7 mouse cellular contexts compared by ENCODE assay signal in the genomic region with DNA sequence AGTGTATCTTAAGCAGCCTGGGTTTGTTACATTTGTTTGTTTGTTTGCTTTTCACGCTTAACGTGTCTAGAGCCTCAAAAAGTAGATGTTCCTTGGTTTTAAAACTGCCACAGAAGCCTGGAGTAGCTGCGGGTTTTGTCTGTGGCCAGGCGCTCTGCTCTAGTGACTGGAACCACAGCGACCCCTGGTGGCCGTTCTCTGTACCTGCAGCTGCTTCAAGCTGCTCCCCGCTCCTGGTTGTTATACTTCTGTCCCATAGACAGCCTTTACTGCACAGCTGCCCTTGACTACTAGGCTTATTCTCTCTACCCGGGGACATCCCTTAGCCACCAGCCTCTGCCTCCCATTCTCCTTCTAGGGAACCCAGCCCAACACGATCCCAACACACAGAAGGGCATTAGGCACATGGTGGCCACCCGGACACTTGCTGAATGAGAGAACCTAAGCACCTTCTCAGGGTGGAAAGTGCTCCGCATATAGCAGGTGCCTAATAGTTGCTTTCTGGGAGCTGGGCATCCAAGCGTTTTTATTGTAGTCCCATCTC.
DNase-seq lines count a peak whose midpoint lies in the region; TF ChIP-seq lines count a peak whose summit lies in the region.

No protein-coding gene starts in this region.

- H3K27me3 ChIP-seq in MEL (ENCODE audit: control insufficient read depth in 1 of 2, insufficient read depth in 2 of 2, low read length in 2 of 2), result no peaks in the 10 kb centered on the region

- H3K9me3 ChIP-seq in MEL (replicated peaks; ENCODE audit: insufficient read depth, low read length), result no peaks in the 10 kb centered on the region

- peaks cover 2 to 19% of the 10 kb centered on the region in 2 experiments for H3K4me1 ChIP-seq in MEL (ENCODE audit: control insufficient read depth in 1 of 2, insufficient read depth in 2 of 2, low read length in 2 of 2)

- DNase-seq in CD4-positive helper T cell, adult 2 months (ENCODE audit: low read depth, low spot score), result peak; percentile 77
- peak; percentile 89 for DNase-seq in MEL (ENCODE audit: low read depth, low spot score)
- DNase-seq in cerebellum, adult 9-11 months, result peak; percentile 67
- DNase-seq in gastrocnemius, postnatal 14 days, result peak; percentile 71
- DNase-seq in kidney, postnatal 36 days, result peak; percentile 58 to 82
- DNase-seq in lung, postnatal 14 days, result peak; percentile 82
- peak; percentile 54 for DNase-seq in right cerebral cortex, postnatal 25 days

- TF ChIP-seq POLR2A in MEL (IDR thresholded peaks at IDR 0.05; ENCODE audit: control insufficient read depth in 1 of 2, insufficient read depth in 1 of 2, low read depth in 1 of 2, low read length in 2 of 2, poor library complexity in 1 of 2), result no peak

- peaks cover 0 to 5% of the 10 kb centered on the region in 2 experiments; a peak in 2 of 4 replicates for H3K36me3 ChIP-seq in MEL (ENCODE audit: control insufficient read depth in 1 of 2, insufficient read depth in 2 of 2, low read length in 2 of 2)

- H3K9ac ChIP-seq in MEL (ENCODE audit: control insufficient read depth, low read depth, low read length, poor library complexity, severe bottlenecking), result no peak overlapping the region

- TF ChIP-seq CTCF in MEL (IDR thresholded peaks at IDR 0.05 in 2 of 3, conservative IDR thresholded peaks at IDR 0.05 in 1 of 3; ENCODE audit: control insufficient read depth in 1 of 3, insufficient read depth in 1 of 3, low read depth in 2 of 3, low read length in 3 of 3, poor library complexity in 1 of 3, severe bottlenecking in 1 of 3), result peak; percentile 90 to 99 (median 96)

- TF ChIP-seq RAD21 in MEL (IDR thresholded peaks at IDR 0.05; ENCODE audit: low read depth, low read length), result peak; percentile 90

- TF ChIP-seq EP300 in MEL (IDR thresholded peaks at IDR 0.05; ENCODE audit: low read depth in 1 of 2, low read length in 2 of 2), result no peak

- intact Hi-C loops in gastrocnemius, postnatal 14 days (cut with DNase I; ENCODE audit: low total_unique reads), result no loop called here

- H3K27ac ChIP-seq in MEL (ENCODE audit: control insufficient read depth, low read depth, low read length), result no peak overlapping the region

- H3K4me3 ChIP-seq in MEL (ENCODE audit: control insufficient read depth in 1 of 2, insufficient read depth in 1 of 2, low read depth in 2 of 2, low read length in 2 of 2), result no peak overlapping the region

- H3K79me2 ChIP-seq in MEL (ENCODE audit: control insufficient read depth, insufficient read depth, low read length, poor library complexity), result no peaks in the 10 kb centered on the region

TF ChIP-seq in MEL, 35 proteins besides CTCF, POLR2A, EP300 and RAD21:
- TF ChIP-seq SMC3 (IDR thresholded peaks at IDR 0.05; ENCODE audit: low read depth, low read length), result peak; percentile 86
- TF ChIP-seq BHLHE40 (IDR thresholded peaks at IDR 0.05; ENCODE audit: borderline replicate concordance, low read depth, low read length), result no peak
- TF ChIP-seq ZC3H11A (IDR thresholded peaks at IDR 0.05; ENCODE audit: low read depth, low read length), result peak; percentile 79
- TF ChIP-seq ZMIZ1 (IDR thresholded peaks at IDR 0.05; ENCODE audit: low read depth, low read length), result no peak
- TF ChIP-seq ELF1 (IDR thresholded peaks at IDR 0.05; ENCODE audit: low read depth, low read length), result no peak
- no peak for TF ChIP-seq ZKSCAN1 (IDR thresholded peaks at IDR 0.05; ENCODE audit: low read depth, low read length)
- peak; percentile 40; the same call in 1 of the 2 replicates for TF ChIP-seq SIN3A (IDR thresholded peaks at IDR 0.05; ENCODE audit: low read length)
- TF ChIP-seq JUND (IDR thresholded peaks at IDR 0.05; ENCODE audit: low read depth, low read length), result no peak
- TF ChIP-seq TCF12 (IDR thresholded peaks at IDR 0.05; ENCODE audit: low read depth, low read length), result no peak
